Mouse (Mus musculus): ENCODE measurements around the gene Adgrv1.

DNA sequence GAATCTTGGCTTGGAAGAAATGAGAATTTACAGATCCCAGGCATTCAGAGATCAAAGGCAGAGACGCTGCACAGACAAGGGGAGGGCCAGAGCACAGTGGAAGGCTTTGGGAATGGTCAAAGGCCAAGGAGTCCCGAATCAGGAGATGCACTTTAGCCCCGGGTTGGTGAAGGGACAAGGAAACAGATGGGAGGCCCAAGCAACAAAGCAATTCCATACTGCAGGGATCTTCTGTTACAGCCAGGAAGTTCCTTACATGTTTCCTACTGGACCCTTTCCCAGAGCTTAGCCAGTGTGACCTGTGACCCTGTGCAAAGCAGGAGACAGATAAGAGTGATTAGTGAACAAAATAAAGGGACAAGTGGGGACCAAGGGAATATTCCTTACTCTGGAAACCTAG is 300.9 kb downstream of the Adgrv1 start:
- TF ChIP-seq POLR2A (IDR thresholded peaks at IDR 0.05; ENCODE audit: borderline replicate concordance, extremely low read depth, insufficient read depth, insufficient read length, poor library complexity, severe bottlenecking) (no peak), CTCF (IDR thresholded peaks at IDR 0.05; ENCODE audit: borderline replicate concordance, extremely low read depth, insufficient read depth, insufficient read length) (no peak)
